Mouse (Mus musculus): ENCODE measurements around the gene Slc16a10.
"Not testable (repeated sequence)": the region's sequence is repeated elsewhere in the genome, so short reads cannot be mapped to it uniquely, and the experiment has no call there.

Slc16a10 gene

GRCm38 (mm10) chr10:40025560-40025959 lies 116.5 kb downstream of the Slc16a10 start:
- DNase-seq (ENCODE audit: low spot score), result no peak

- peak; percentile 87 for DNase-seq (ENCODE audit: low spot score)
These were observed 117.3 kb downstream of the Slc16a10 start, which contains the start of gene Mfsd4b1 for GRCm38 (mm10) chr10:40024554-40025428. Gene Mfsd4b1 (minus strand): TSS chr10:40025268.

- DNase-seq (ENCODE audit: low spot score), result no peak
These were observed 121.7 kb downstream of the Slc16a10 start for GRCm38 (mm10) chr10:40020401-40020800.

GRCm38 (mm10) chr10:40019492-40019891 lies 122.6 kb downstream of the Slc16a10 start:
- no peak for DNase-seq (ENCODE audit: low spot score)

- no peak for DNase-seq (ENCODE audit: low spot score)
These were observed 123.7 kb downstream of the Slc16a10 start for GRCm38 (mm10) chr10:40018261-40018860.

GRCm38 (mm10) chr10:40009591-40009990 lies 132.5 kb downstream of the Slc16a10 start:
- no peak for DNase-seq (ENCODE audit: low spot score)

GRCm38 (mm10) chr10:40008847-40009246 lies 133.2 kb downstream of the Slc16a10 start:
- not testable (repeated sequence) for DNase-seq (ENCODE audit: low spot score)

- DNase-seq (ENCODE audit: low spot score), result no peak
These were observed 134.1 kb downstream of the Slc16a10 start for GRCm38 (mm10) chr10:40007953-40008352.

- DNase-seq (ENCODE audit: low spot score), result no peak
These were observed 135.1 kb downstream of the Slc16a10 start for GRCm38 (mm10) chr10:40006963-40007362.

GRCm38 (mm10) chr10:40000746-40001145 lies 141.3 kb downstream of the Slc16a10 start:
- no peak for DNase-seq (ENCODE audit: low spot score)

- DNase-seq (ENCODE audit: low spot score), result no peak
These were observed 150.9 kb downstream of the Slc16a10 start for GRCm38 (mm10) chr10:39991155-39991554.

- no peak for DNase-seq (ENCODE audit: low spot score)
These were observed 155.6 kb downstream of the Slc16a10 start, which contains the start of gene Mfsd4b5 for GRCm38 (mm10) chr10:39986466-39986865. Gene Mfsd4b5 (minus strand): TSS chr10:39986646.
